Mouse (Mus musculus) limb, embryonic 13.5 days (tissue): ENCODE measurements around the gene Dynlt1f. TPM values are rescaled to one million over a fixed set of nuclear protein-coding genes. Genes with fewer than 3 reads are reported as not detected.
A peak's percentile ranks its signal among the peaks of the same experiment; 100 is the strongest.
"Not testable (repeated sequence)": the region's sequence is repeated elsewhere in the genome, so short reads cannot be mapped to it uniquely, and the experiment has no call there.

Experiments used
- ATAC-seq: fragments of 200-750 bp; cut with Nextera tagmentation; 2 replicates; pipeline ENCODE4 v1.8.0; 2017; ENCODE audit warnings: low read depth, moderate number of reproducible peaks, moderate TSS enrichment; ENCODE audit not compliant: low FRiP score
- H3K27ac ChIP-seq: fragments of 300-500 bp; sonication (generic); 2 replicates; pipeline ENCODE4 v1.5.1; 2015; ENCODE audit warnings: inconsistent platforms, mild to moderate bottlenecking, moderate library complexity
- H3K27me3 ChIP-seq: fragments of 300-500 bp; sonication (generic); 2 replicates; pipeline ENCODE4 v1.6.1; 2015; ENCODE audit warnings: mild to moderate bottlenecking, inconsistent platforms
- H3K36me3 ChIP-seq: fragments of 300-500 bp; sonication (generic); 2 replicates; pipeline ENCODE4 v1.6.1; 2015; ENCODE audit warnings: inconsistent platforms, mild to moderate bottlenecking, moderate library complexity
- H3K4me1 ChIP-seq: fragments of 300-500 bp; sonication (generic); 2 replicates; pipeline ENCODE4 v1.6.1; 2015; ENCODE audit warnings: inconsistent platforms
- H3K4me2 ChIP-seq: fragments of 300-500 bp; sonication (generic); replicated peaks from 2 replicates; pipeline ENCODE4 v1.6.1; 2015; ENCODE audit warnings: inconsistent platforms, mild to moderate bottlenecking, moderate library complexity
- H3K4me3 ChIP-seq: fragments of 300-500 bp; sonication (generic); 2 replicates; pipeline ENCODE4 v1.5.1; 2015; ENCODE audit warnings: moderate library complexity, mild to moderate bottlenecking, inconsistent platforms
- H3K9ac ChIP-seq: fragments of 300-500 bp; sonication (generic); 2 replicates; pipeline ENCODE4 v1.6.1; 2015; ENCODE audit warnings: mild to moderate bottlenecking, inconsistent platforms
- H3K9me3 ChIP-seq: fragments of 300-500 bp; sonication (generic); 2 replicates; pipeline ENCODE4 v1.6.1; 2016; ENCODE audit warnings: inconsistent platforms
- WGBS: fragments of 180-500 bp; shearing (Covaris S2); methylation state at CpG from one replicate; pipeline ENCODE4 v1.1.7; 2015; 5-methylcytosine and 5-hydroxymethylcytosine counted together
- polyA plus RNA-seq: library from polyadenylated mRNA; unstranded; fragments of >200 nt; fragmentation: Nextera tagmentation; extraction: Ambion mirVana; gene quantifications from 2 replicates; pipeline ENCODE4 v1.2.1, GENCODE M21; 2015

The Dynlt1f gene
- polyA plus RNA-seq, result 255 and 264 TPM in 2 replicates

- Histone ChIP-seq H3K9ac (peak within 1 kb of the TSS; percentile 67), H3K4me2 (peak within 1 kb of the TSS; percentile 56), H3K4me3 (peak within 1 kb of the TSS; percentile 53), H3K27ac (peak within 1 kb of the TSS; percentile 81)
- H3K36me3 ChIP-seq, H3K4me1 ChIP-seq, H3K9me3 ChIP-seq, H3K27me3 ChIP-seq: not testable (repeated sequence)
- peak; percentile 94 for ATAC-seq
- 8% methylated on average over 19 of the region's 33 CpGs for WGBS
These were observed at the start of gene Dynlt1f for GRCm38 (mm10) chr17:6655567-6656281. Gene Dynlt1f (minus strand): TSS chr17:6655900.

GRCm38 (mm10) chr17:6703381-6704270 lies 47.9 kb upstream of the Dynlt1f start:
- H3K27ac ChIP-seq, H3K4me3 ChIP-seq, H3K9me3 ChIP-seq, H3K4me2 ChIP-seq, H3K36me3 ChIP-seq, H3K4me1 ChIP-seq, H3K27me3 ChIP-seq, H3K9ac ChIP-seq: not testable (repeated sequence)
- WGBS, result 51% methylated on average over 9 of the region's 9 CpGs
- ATAC-seq, result peak; percentile 62; the same call in 1 of the 2 replicates

GRCm38 (mm10) chr17:6702625-6703221 lies 47.0 kb upstream of the Dynlt1f start:
- H3K27me3 ChIP-seq, H3K9me3 ChIP-seq, ATAC-seq, H3K4me1 ChIP-seq, H3K4me2 ChIP-seq, H3K4me3 ChIP-seq, H3K36me3 ChIP-seq, H3K27ac ChIP-seq, H3K9ac ChIP-seq: not testable (repeated sequence)
- 31% methylated on average over 2 of the region's 8 CpGs for WGBS

- not testable (repeated sequence) for H3K4me3 ChIP-seq, H3K4me1 ChIP-seq, H3K27me3 ChIP-seq, H3K4me2 ChIP-seq, H3K9ac ChIP-seq, H3K9me3 ChIP-seq, H3K36me3 ChIP-seq, H3K27ac ChIP-seq, ATAC-seq
- 74% methylated on average over 4 of the region's 7 CpGs for WGBS
These were observed 44.4 kb upstream of the Dynlt1f start for GRCm38 (mm10) chr17:6700077-6700476.

GRCm38 (mm10) chr17:6699502-6699901 lies 43.8 kb upstream of the Dynlt1f start:
- WGBS, result 89% methylated on average over 8 of the region's 9 CpGs
- not testable (repeated sequence) for ATAC-seq, H3K4me3 ChIP-seq, H3K27me3 ChIP-seq, H3K27ac ChIP-seq, H3K4me2 ChIP-seq, H3K4me1 ChIP-seq, H3K9ac ChIP-seq, H3K36me3 ChIP-seq, H3K9me3 ChIP-seq

GRCm38 (mm10) chr17:6697224-6697775 lies 41.6 kb upstream of the Dynlt1f start:
- 34% methylated on average over 4 of the region's 4 CpGs for WGBS
- not testable (repeated sequence) for H3K4me2 ChIP-seq, H3K9me3 ChIP-seq, H3K4me1 ChIP-seq, H3K27ac ChIP-seq, H3K9ac ChIP-seq, H3K4me3 ChIP-seq, H3K27me3 ChIP-seq, H3K36me3 ChIP-seq
- ATAC-seq, result peak; percentile 77

- not testable (repeated sequence) for H3K9ac ChIP-seq, H3K36me3 ChIP-seq, H3K4me3 ChIP-seq, H3K27ac ChIP-seq, H3K27me3 ChIP-seq, H3K4me1 ChIP-seq, H3K9me3 ChIP-seq, H3K4me2 ChIP-seq
- 60% methylated on average over 8 of the region's 8 CpGs for WGBS
- 0 out of 2 replicates have a peak, but pooled peaks have one; percentile 28 for ATAC-seq
These were observed 40.8 kb upstream of the Dynlt1f start for GRCm38 (mm10) chr17:6696521-6696920.

GRCm38 (mm10) chr17:6695712-6696111 lies 40.0 kb upstream of the Dynlt1f start:
- H3K4me2 ChIP-seq, ATAC-seq, H3K9me3 ChIP-seq, H3K9ac ChIP-seq, H3K27ac ChIP-seq, H3K27me3 ChIP-seq, H3K4me1 ChIP-seq, H3K36me3 ChIP-seq, H3K4me3 ChIP-seq: not testable (repeated sequence)
- WGBS, result 76% methylated on average over 9 of the region's 9 CpGs

- H3K36me3 ChIP-seq, H3K9ac ChIP-seq, H3K4me3 ChIP-seq, H3K27ac ChIP-seq, H3K9me3 ChIP-seq, H3K4me2 ChIP-seq, H3K4me1 ChIP-seq, ATAC-seq, H3K27me3 ChIP-seq: not testable (repeated sequence)
- WGBS, result 8% methylated on average over 2 of the region's 2 CpGs
These were observed 35.9 kb upstream of the Dynlt1f start for GRCm38 (mm10) chr17:6691596-6691995.

- not testable (repeated sequence) for H3K4me2 ChIP-seq, H3K36me3 ChIP-seq, H3K27me3 ChIP-seq, H3K9me3 ChIP-seq, H3K27ac ChIP-seq, ATAC-seq, H3K9ac ChIP-seq, H3K4me3 ChIP-seq, H3K4me1 ChIP-seq
- 78% methylated on average over 3 of the region's 4 CpGs for WGBS
These were observed 33.6 kb upstream of the Dynlt1f start for GRCm38 (mm10) chr17:6689344-6689743.

- not testable (repeated sequence) for H3K27ac ChIP-seq, ATAC-seq, H3K9me3 ChIP-seq, H3K4me2 ChIP-seq, H3K36me3 ChIP-seq, H3K9ac ChIP-seq, H3K4me1 ChIP-seq, H3K4me3 ChIP-seq, H3K27me3 ChIP-seq
- 88% methylated on average over 2 of the region's 4 CpGs for WGBS
These were observed 30.7 kb upstream of the Dynlt1f start for GRCm38 (mm10) chr17:6686299-6686971.
